In genomic region chr9:29457976-29458572, GRCm38 (mm10) we compare ENCODE assay signal across 9 mouse cellular contexts.
A peak's percentile ranks its signal among the peaks of the same experiment; 100 is the strongest.
DNase-seq lines count a peak whose midpoint lies in the region; ATAC-seq and TF ChIP-seq lines count a peak whose summit lies in the region.
"Had no signal": no experiment of that assay in that cellular context is flagged by ENCODE, and none has a peak within 500 bp of the region (broad histone marks: within the 10 kb centered on the region; RNA-seq: fewer than 3 reads in every experiment).

No protein-coding gene starts in this region.

- no peaks in the 10 kb centered on the region for H3K36me3 ChIP-seq in lung, embryonic 14.5 days (ENCODE audit: insufficient read depth)
- H3K36me3 ChIP-seq: lung, embryonic 15.5 days had no signal

- intact Hi-C loops in heart, postnatal 25 days (cut with DNase I), result loop anchor here (1.0 to 5.0 kb wide), 4 partner anchors 49 to 1196 kb away; no protein-coding TSS in a partner anchor

- H3K4me2 ChIP-seq in lung, embryonic 14.5 days, result no peak overlapping the region
- H3K4me2 ChIP-seq: lung, embryonic 15.5 days had no signal

- no peaks in the 10 kb centered on the region for H3K27me3 ChIP-seq in lung, embryonic 14.5 days (ENCODE audit: insufficient read depth, low read length)
- H3K27me3 ChIP-seq: lung, embryonic 15.5 days had no signal

- no peak for TF ChIP-seq POLR2A in brain, embryonic 14.5 days (IDR thresholded peaks at IDR 0.05; ENCODE audit: borderline replicate concordance, extremely low read depth, insufficient read depth, insufficient read length, poor library complexity, severe bottlenecking)

- WGBS in lung, embryonic 14.5 days, result 12% methylated on average over 5 of the region's 5 CpGs

- peak; percentile 91 for TF ChIP-seq CTCF in brain, embryonic 14.5 days (IDR thresholded peaks at IDR 0.05; ENCODE audit: borderline replicate concordance, extremely low read depth, insufficient read depth, insufficient read length)
- peak; percentile 78 for TF ChIP-seq CTCF in lung, embryonic 14.5 days (IDR thresholded peaks at IDR 0.05; ENCODE audit: low read depth)

- peak; percentile 64; the same call in 1 of the 2 replicates for ATAC-seq in lung, embryonic 14.5 days (ENCODE audit: insufficient read depth)
- ATAC-seq in granulocyte monocyte progenitor cell, adult 5-6 weeks (replicated peaks; ENCODE audit: poor library complexity, severe bottlenecking), result no peak

- no peaks in the 10 kb centered on the region for H3K9me3 ChIP-seq in lung, embryonic 14.5 days (ENCODE audit: low read depth, low read length)
- H3K9me3 ChIP-seq: lung, embryonic 15.5 days had no signal

- no peak overlapping the region for H3K9ac ChIP-seq in lung, embryonic 14.5 days
- H3K9ac ChIP-seq: lung, embryonic 15.5 days had no signal

- no peak overlapping the region for H3K27ac ChIP-seq in lung, embryonic 14.5 days (ENCODE audit: low read depth)
- H3K27ac ChIP-seq: lung, embryonic 15.5 days had no signal

- peak; percentile 58 for DNase-seq in ES-CJ7 (ENCODE audit: low read depth, low spot score)
- peak; percentile 91 for DNase-seq in brain, embryonic 14.5 days (ENCODE audit: low read depth)
- peak; percentile 1 for DNase-seq in fibroblast of lung, adult 2 months (ENCODE audit: low read depth)
- peak; percentile 3 for DNase-seq in heart, postnatal 25 days (ENCODE audit: low spot score)
- peak; percentile 35 to 86 for DNase-seq in kidney, postnatal 36 days
- peak; percentile 92 for DNase-seq in lung, embryonic 14.5 days
- DNase-seq in retina, postnatal 1 day, result peak; percentile 85

- no peak overlapping the region for H3K4me3 ChIP-seq in lung, embryonic 14.5 days (ENCODE audit: low read depth, low read length)
- H3K4me3 ChIP-seq: lung, embryonic 15.5 days had no signal

- no peaks in the 10 kb centered on the region for H3K4me1 ChIP-seq in lung, embryonic 14.5 days (ENCODE audit: insufficient read depth)
- H3K4me1 ChIP-seq: lung, embryonic 15.5 days had no signal

Comparison
In these comparisons a context has a peak if more than half of its experiments do, and no peak if none do; other contexts are left out.
1. DNase-seq: peak in every context shown above with its lines; median percentile 92 in lung, embryonic 14.5 days; 91 in brain, embryonic 14.5 days; 85 in retina, postnatal 1 day; 60 in kidney, postnatal 36 days; 58 in ES-CJ7; 3 in heart, postnatal 25 days; 1 in fibroblast of lung, adult 2 months.